Mouse (Mus musculus): ENCODE data around the gene Olfr1333. TPM values are rescaled to one million over a fixed set of nuclear protein-coding genes. Genes with fewer than 3 reads are reported as not detected.
A peak's percentile ranks its signal among the peaks of the same experiment; 100 is the strongest.
"Not testable (repeated sequence)": the region's sequence is repeated elsewhere in the genome, so short reads cannot be mapped to it uniquely, and the experiment has no call there.

Olfr1333 gene
- total RNA-seq (2022) = not detected

DNA sequence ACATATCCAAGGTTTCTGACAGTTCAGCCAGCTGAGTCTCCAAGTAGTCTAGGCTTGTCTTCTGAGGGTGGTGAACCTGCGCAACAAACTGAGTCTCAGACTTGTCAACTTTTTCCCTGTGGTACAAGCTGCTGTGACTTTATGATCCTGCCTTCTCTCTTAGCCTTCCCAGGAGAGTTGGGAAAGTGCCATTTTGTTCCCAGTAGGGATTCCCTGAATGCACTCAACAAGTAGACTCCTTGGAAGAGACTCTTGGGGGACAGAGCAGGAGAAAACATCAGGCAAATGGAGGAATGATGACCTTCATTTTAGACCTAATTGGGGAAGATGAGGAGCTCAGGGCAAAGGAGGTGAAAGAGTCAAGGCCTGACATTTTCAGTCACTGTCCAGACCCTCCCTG, at the start of gene Olfr1333:
TSS of gene Olfr1333 (minus strand) at position 101 of the 400 bp plus-strand sequence.
- no peak for DNase-seq (ENCODE audit: low spot score in 2 of 2)

- no peak for DNase-seq (ENCODE audit: low spot score in 2 of 2)
Observed at GRCm38 (mm10) chr4:118867566-118867965, 31.5 kb upstream of the Olfr1333 start.

- no peak for DNase-seq (ENCODE audit: low spot score in 2 of 2)
Observed at GRCm38 (mm10) chr4:118864349-118864748, 28.3 kb upstream of the Olfr1333 start, which contains the start of gene Olfr1331. TSS of gene Olfr1331 (plus strand) at chr4:118864649.

- peak; percentile 3 to 35 for DNase-seq (ENCODE audit: low spot score in 2 of 2)
Observed at GRCm38 (mm10) chr4:118862704-118863103, 26.6 kb upstream of the Olfr1333 start.

- no peak for DNase-seq (ENCODE audit: low spot score in 2 of 2)
Observed at GRCm38 (mm10) chr4:118861791-118862190, 25.7 kb upstream of the Olfr1333 start.

- peak in 1 of 2 experiments; percentile 4 for DNase-seq (ENCODE audit: low spot score in 2 of 2)
Observed at GRCm38 (mm10) chr4:118818921-118819320, 17.2 kb downstream of the Olfr1333 start.

DNA sequence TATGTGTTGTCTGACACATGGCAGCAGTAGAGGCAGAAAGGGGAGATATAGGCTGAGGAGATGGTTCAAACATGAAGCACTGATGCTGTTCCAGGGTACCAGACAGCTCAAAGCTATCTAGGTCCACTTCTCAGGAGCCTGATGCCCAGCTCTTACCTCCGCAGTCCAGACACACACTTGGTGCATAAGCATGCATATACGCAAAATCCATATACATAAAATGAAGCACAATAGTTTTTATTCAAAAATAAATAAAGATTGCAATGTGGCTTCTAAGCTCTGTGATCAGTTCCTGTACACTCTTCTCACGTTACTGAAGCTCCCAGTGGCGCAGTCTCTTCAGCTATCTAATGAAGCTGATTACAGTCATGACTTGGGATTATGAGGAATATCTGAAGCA, 26.2 kb downstream of the Olfr1333 start, which contains the start of gene Olfr1335:
TSS of gene Olfr1335 (minus strand) at position 101 of the 400 bp plus-strand sequence.
- DNase-seq (ENCODE audit: low spot score in 2 of 2) = no peak

- DNase-seq (ENCODE audit: low spot score in 2 of 2) = not testable (repeated sequence)
Observed at GRCm38 (mm10) chr4:118792796-118793195, 43.3 kb downstream of the Olfr1333 start.

GRCm38 (mm10) chr4:118782486-118782885, 53.6 kb downstream of the Olfr1333 start, which contains the start of gene Olfr1337:
TSS of gene Olfr1337 (minus strand) at chr4:118782586.
- DNase-seq (ENCODE audit: low spot score in 2 of 2) = no peak

Other genes starting within 250 kb of the Olfr1333 start
- gene Cfap57, start 215.5 kb downstream of the Olfr1333 start, total RNA-seq (2022) = 1 to 10 TPM in 3 of 4 experiments, under 1 TPM in 1; 0.68 to 1.3 (median 1.1) TPM
- 10 to 100 TPM; 49.7 to 59.9 (median 54.7) TPM for gene Ebna1bp2, start 215.5 kb downstream of the Olfr1333 start, total RNA-seq (2022)
- gene Olfr62, start 177.3 kb downstream of the Olfr1333 start, total RNA-seq (2022) = not detected
- gene Olfr1342, start 143.5 kb downstream of the Olfr1333 start, total RNA-seq (2022) = not detected
- gene Olfr1341, start 132.8 kb downstream of the Olfr1333 start, total RNA-seq (2022) = not detected
- gene Olfr1340, start 116.1 kb downstream of the Olfr1333 start, total RNA-seq (2022) = not detected
- gene Olfr1339, start 104.1 kb downstream of the Olfr1333 start, total RNA-seq (2022) = not detected
- gene Olfr1338, start 77.5 kb downstream of the Olfr1333 start, total RNA-seq (2022) = not detected
- gene Olfr1337, start 53.7 kb downstream of the Olfr1333 start, total RNA-seq (2022) = not detected
- not detected for gene Olfr1335, start 26.3 kb downstream of the Olfr1333 start, total RNA-seq (2022)
- not detected for gene Olfr1331, start 28.4 kb upstream of the Olfr1333 start, total RNA-seq (2022)
- gene Olfr1330, start 52.3 kb upstream of the Olfr1333 start, total RNA-seq (2022) = not detected
- gene Olfr1329, start 81.2 kb upstream of the Olfr1333 start, total RNA-seq (2022) = not detected
- gene Olfr1328, start 102.3 kb upstream of the Olfr1333 start, total RNA-seq (2022) = not detected
- under 1 TPM in 3 of 4 experiments, not detected in 1; 0.23 to 0.43 (median 0.25) TPM for gene Lao1, start 125.3 kb upstream of the Olfr1333 start, total RNA-seq (2022)